Mouse (Mus musculus): ENCODE results near the gene Arl2.
A peak's percentile ranks its signal among the peaks of the same experiment; 100 is the strongest.

The Arl2 gene

DNA sequence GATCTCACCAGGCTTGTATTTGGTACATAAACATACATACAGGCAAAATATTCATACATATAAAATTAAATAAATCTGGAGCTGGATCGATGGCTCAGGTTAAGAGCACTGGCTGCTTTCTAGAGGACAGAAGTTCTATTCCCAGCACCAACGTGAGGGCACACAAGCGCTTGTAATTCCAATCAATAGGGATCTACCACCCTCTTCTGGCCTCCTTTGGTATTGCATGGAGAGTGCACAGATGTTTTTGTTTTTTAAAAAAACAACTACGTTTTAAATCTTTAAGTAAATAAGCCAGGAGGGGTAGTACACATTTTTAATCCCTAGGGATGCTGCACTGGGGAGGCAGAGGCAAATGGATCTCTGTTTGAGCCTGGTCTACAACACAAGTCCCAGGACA lies 15.1 kb downstream of the Arl2 start:
- peak; percentile 78 for DNase-seq

DNA sequence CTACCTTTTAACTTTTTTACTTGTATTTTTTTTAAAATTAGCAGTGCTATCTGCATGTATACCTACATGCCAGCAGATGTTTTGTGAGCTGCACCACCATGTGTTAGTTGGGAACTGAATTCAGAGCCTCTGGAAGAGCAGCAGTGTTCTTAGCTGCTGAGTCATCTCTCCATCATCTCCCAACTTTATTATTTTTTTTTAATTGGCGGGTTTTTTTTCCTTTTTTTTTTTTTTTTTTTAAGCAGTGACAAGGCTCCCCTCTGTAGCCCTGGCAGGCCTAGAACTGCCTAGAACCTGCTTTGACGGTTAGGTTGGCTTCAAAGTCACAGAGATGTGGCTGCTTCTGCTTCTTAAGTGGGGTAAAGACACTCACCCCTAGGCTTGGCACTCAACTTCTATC lies 16.4 kb downstream of the Arl2 start:
- DNase-seq: no peak

DNA sequence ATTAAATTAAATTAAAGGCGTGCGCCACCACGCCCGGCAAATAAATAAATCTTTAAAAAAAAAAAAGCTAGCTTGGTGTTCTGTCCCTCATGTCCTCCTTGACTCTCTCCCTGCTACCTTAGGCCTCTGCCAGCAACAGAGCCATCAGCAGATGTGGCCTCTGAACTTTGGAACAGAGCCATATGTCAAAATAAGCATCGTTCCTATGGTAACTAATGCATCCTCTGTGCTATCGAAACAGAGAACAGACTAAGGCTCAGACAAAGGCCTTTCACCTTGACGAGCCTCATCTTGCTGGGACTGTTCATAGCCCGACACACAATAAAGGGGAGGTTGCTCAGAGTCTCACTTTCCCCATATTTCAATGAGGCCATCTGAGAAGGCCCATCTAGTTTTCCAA lies 18.0 kb downstream of the Arl2 start:
- no peak for DNase-seq

DNA sequence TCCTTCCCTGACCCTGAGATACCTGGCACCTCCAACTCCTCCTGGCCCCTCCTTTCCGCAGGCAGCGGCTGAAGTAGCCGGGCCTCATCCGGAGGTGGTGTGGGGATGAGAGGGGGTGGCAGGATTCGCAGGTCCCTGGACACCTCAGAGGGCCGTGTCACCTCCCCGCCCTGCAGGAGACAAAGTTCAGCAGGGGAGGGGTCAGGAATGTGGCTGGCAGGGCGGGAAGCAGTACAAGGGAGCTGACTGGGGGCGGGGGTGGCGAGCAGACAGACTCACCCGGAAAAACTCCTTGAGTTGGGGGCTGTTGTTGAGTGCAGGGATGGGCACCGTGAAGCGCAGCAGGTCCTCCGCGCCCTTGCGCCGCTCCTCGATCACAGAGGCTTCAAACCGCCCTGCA lies 19.6 kb downstream of the Arl2 start:
- DNase-seq: no peak

DNA sequence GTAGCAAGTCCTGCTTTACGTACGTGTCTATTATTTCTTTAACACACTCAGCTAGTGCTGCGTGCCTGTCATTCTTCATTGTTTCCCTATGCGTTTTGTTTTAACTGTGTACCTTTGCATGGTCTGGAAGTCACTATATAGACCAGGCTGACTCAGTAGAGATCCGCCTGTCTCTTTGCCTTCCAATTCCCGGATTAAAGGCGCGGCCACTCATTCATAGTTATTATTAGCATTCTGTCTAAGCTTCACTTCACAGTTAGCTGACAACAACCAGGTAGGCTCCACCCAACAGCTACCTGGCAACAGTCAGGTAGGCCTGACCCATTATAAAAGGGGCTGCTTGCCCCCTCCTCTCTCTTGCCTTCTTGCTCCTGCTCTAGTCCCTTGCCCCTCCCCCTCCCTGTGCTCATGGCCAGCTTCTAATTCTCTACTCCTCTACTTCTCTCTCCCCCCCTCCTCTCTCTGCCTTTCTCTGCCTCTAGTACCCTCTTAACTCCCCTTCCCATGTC lies 22.6 kb downstream of the Arl2 start:
- DNase-seq: no peak

DNA sequence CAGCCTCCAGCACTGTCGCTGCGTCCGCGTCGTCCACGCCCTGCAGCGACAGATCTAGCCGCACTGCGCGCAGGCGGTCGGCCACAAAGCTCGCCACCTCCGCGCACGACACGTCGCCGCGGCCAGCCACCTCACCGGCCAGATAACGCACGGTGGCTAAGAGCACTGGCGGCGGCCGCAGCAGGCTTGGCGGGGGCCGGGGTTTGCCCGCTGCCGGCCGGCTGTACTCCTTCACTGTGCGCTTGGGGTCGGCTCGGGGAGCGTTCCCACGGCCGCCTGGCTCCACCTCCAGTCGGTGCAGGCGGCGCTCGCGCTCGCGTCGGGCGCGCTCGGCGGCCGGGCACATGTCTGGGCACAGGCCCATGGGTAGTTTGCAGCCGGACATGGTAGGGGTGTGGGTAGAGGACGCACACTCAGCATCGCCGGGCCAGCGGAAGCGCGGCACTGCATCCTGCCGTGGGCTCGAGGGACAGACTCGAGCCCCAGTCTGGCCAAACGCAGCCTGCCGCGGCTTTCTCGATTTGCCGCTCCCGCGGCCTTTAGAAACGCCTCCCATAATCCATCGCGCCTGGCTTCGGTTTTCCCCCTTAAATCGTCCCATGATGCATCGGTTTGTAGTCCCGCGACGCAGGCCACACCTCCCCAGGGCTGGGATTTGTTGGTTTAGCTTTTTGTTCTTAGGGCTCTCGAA lies 23.2 kb downstream of the Arl2 start, which contains the start of gene Sac3d1:
TSS of gene Sac3d1 (minus strand) at position 665 of the 691 bp plus-strand sequence.
- DNase-seq: peak; percentile 92

DNA sequence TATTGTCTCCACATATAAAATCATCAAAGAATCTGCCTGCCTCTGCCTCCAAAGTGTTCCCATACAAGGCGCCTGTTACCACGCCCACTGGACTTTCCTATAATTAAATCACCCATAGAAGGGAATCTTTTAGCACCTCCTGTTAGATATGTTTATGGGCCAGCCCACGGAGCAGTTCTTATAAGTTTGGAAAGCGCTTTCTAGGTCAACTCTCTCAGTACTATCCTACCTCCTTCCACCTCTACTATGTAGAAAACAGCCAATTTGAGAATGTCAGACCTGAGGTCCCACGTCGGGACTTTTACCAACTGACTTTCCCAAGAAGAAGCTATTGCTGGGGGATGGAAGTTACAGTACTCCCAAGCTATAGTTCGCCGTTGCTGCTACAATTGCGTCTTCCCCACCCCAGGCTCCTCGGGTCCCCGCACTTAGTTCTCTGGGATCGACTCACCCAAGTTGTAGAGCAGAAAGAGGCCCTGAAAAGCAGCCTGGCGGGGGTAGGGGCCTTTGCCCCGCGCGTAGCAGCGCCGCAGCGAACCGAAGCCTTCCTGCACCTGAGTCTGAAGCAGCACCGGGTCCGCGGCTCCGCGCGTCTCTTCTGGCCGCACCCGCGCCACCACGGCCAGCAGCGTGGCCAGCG lies 23.9 kb downstream of the Arl2 start:
- DNase-seq: peak; percentile 34

DNA sequence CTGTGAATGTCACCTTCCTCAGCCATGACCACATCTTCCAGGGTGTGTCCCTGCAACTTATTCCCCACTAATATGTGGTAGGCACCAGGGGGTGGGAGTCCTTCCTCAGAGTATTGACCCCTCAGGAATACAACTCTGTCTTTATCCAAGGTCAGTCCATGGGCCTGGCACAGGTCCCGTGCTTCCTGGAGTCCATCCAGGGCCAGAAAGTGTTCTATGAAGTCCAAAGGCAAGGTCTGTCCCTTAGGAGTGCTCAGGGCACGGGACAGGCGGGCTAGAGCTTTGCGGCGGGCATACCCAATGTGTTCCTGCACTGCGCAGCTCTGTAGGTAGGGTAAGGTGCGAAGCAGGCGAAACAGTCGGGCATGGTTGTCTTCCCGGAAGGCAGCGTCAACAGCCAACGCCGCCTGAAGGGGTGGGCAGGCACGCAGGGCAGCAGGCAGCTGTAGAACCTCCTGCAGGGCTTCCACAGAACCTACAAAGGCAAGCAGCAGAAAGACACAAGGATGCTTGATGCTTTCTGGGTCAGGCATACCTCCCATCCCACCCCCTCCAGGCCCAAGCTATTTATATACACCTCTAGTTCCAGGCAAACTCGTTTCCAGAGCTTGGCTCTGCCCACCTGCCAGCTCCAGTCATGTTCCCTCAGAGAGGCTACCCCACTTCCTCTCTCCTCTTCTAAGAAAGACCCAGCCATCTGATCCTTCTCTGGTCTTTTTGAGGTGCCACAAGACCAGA lies 25.1 kb downstream of the Arl2 start:
- DNase-seq: peak; percentile 71

DNA sequence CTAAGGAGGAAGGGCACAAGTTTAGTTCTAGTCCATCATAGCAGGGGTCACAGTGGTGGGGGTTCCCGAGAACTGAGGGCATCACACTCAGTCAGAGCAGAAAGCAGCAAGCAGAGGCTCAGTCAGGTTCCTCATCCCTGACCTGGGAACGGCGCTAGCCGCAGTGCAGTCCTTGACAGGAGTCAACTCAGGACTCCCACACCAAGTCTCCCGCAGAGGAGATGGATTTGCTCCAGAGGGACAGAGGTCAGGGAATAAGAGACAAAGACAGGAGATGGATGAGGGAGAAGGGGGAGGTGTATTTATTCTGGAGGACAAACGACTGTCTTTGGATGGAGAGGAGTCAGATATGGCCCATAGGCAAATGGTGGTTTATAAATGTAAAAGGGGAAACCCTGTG lies 28.2 kb downstream of the Arl2 start:
- peak; percentile 64 for DNase-seq

DNA sequence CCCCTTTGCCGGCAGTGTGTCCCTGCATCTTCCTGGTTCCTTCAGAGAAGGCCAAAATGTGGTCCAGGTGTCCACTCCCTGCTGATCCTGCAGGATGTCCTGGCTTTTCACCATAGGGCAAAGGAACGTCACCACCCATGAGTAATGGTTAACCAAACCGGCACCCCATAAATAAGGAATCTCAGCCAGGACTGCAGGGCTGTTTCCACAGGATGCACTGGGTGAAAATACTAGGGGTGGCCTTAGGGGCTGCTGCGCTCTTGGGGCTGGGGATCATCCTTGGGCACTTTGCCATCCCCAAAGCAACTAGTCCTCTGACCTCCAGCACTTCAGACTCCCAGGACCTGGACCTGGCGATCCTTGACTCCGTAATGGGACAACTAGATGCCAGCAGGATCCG lies 35.8 kb downstream of the Arl2 start, which contains the start of gene Naaladl1:
TSS of gene Naaladl1 (plus strand) at position 197 of the 400 bp plus-strand sequence.
- no peak for DNase-seq

DNA sequence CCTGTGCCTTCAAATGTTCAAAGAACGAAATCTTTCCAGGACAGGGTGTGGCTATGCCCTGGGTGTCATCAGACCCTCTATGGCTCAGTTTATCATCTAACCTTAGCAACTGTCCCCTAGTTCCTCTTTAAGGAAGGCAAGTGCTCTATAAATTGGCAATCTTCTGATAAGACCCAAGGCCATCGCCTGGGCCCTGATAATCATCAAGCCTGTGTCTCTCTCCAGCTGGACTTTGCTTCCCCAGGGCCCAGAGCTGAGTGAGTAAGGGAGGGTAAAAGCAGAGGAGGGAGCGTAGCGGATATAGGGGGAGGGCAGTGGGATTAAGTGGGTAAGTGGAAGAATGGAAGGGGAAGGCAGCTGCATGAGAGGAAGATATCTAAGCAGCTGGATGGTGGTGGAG lies 36.9 kb downstream of the Arl2 start:
- DNase-seq: no peak

DNA sequence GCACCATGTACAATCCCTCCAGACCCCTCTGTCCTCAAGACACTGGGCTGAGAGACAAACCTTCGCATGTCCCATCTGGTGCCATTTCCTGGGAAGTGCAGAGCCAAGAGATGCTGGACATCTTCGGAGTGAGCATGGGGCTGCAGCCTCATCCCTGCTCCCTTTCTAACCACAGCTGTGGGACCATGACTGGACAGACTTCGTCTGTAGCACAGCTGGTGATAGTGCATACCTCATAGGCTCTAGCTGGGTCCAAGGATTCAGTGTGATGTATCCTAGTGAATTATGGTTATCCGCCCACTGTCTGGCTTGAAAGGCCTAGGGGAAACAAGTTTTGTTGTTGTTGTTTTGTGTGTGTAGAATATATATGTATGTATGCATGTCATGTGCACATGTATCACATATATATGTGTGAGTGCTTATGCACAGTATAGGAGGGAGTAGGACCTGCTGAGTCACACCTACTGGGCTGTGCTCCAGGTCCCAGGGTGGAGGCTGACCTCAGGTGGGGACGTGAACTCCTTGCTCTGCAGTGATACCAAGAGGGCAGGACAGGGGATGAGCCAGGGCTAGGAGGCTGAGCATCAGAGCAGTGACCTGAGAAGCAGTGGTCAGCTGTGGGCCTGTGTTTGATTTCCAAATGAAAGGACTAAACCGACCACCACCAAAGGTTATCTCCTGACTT lies 39.0 kb downstream of the Arl2 start:
- DNase-seq: no peak

DNA sequence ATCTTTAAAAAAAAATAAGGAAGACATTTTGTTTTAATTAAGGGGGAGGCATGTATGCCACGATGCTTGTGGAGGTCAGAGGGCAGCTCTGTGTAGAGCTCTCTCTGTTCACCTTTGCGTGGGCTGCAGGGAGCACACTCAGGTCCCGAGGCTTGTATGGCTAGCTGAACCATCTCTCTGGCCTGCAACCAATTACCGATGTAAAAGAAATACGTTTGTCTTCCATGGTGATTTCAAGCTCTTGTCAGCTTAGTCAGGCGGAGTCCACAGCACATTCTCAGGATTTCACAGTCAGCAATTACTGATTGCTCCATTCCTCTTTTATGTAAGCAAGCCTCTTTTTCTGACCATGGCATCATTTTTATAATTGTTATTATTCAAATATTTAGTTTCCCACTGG lies 40.2 kb downstream of the Arl2 start:
- no peak for DNase-seq

DNA sequence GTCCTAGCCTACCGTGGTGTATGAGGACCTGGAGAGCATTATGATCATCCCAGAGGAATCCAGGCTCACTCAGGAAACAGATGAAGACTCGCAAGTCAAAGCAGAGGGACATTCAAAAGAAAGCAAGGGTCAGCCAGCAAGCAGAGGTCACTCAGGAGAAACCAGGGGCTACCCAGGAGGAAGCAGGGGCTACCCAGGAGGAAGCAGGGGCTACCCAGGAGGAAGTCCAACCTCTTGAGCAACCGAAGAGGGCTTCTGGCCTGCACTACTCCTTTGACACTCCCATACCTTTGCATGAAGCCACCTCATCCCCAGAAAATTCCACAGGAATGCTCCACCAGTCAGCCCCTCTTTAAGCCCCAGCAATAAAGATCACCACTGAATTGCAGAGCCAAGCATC lies 43.5 kb downstream of the Arl2 start:
- no peak for DNase-seq

DNA sequence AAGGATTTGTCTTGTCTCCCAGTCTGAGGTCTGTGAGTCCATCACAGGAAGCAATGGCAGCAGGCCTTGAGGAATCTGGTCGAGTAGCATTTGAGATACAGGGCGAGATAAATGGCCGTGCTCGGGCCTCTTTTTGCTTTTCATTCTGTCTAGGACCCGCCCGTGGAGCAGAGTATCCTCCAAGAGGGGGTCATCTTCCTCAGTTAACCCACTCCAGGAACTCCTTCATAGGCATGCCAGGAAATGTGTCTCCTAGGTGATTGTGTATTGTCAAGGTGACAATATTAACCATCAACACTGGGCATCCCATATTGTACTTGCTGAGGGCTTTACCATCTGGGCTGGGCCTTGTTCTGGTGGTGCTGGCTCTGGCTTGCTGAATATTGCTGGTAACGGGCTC lies 47.2 kb downstream of the Arl2 start, which contains the start of gene AC131692.1:
TSS of gene AC131692.1 (plus strand) at position 301 of the 400 bp plus-strand sequence.
- no peak for DNase-seq

DNA sequence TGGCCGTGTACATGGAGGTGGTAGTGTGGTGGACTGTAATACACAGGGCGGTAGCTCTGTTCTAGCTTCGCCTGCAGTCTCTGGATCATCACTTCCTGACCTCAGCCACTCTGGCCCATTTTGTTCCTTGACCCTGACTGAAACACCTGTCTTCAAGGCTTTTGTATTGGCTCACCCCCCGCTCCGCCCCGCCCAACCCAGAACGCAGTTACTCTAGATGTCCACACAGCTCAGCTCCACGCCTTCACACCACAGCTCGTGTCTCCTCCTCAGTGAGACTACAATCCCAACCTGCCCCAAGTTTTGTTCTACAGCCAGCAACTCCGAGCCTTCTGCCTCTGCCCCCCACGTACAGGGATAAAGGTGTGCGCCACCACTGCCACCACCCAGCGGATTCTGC lies 52.5 kb downstream of the Arl2 start:
- DNase-seq: no peak

DNA sequence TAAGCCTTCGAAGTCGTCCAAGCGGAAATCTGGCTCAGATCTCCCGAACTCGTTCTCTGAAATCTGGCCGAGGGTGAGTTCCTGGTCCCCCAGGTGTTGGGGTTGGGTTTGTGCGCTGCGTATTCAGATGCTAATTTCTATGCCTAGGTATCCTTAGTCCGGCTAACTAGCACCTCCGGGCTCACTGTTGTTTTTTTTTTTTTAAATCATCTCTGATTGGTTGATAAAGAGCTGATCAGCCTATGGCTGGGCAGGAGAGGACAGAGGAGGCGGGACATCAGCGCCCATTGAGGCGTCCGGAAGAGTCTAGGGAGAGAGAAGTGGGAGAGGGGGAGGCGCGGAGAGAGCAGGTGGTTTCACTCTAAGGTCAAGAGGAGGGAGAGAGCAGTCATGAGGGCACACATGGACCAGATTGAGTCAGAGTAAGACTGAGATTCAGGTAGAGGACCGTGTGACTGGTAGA lies 55.9 kb downstream of the Arl2 start:
- peak; percentile 62 for DNase-seq

DNA sequence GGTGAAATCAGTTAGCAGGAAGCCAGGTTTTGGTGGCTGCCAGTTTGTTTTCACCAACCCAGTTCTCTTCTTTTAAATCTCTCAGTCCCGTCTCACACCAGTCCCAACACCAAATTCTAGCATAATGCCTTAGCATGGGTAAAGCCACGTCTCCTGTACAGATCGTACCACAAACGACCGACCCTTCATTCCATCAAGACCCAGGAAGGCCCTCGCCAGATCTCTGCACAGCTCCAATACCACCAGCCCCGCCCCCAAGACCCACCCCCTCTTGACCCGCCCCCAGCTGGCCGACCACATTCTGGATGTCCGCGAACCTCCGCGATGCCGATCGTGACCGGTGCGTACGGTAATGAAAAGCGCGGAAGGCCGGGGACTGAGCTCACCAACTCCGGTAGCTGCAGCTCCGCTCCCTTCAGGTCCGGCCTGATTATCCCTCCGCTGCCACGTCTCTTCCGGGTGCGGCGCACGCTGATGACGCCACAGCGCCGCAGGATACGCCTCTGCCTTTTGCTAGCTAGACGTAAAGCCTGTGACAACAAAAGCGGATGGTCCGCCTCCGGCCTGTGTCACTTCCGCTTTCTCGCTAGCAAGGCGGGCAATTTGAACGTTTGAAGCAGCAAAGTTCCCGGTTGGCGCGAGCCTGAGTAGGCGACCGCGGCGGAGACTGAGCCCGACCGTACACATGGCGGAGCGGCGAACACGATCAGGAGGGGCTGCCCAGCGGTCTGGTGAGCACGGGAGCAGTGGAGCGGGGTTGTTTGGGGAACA lies 56.7 kb downstream of the Arl2 start, which contains the start of the genes Zfpl1 and Cdca5:
TSS of gene Zfpl1 (minus strand) at position 479 of the 771 bp plus-strand sequence.
TSS of gene Cdca5 (plus strand) at position 506 of the 771 bp plus-strand sequence.
- DNase-seq: peak; percentile 98

Measured in kidney, adult 9 months (tissue).